Comparison of ENCODE assay signal across 30 mouse cellular contexts in genomic region chr13:93846831-93847518, GRCm38 (mm10).
A peak's percentile ranks its signal among the peaks of the same experiment; 100 is the strongest.
DNase-seq lines count a peak whose midpoint lies in the region; ATAC-seq and TF ChIP-seq lines count a peak whose summit lies in the region.
"Had no signal": no experiment of that assay in that cellular context is flagged by ENCODE, and none has a peak within 500 bp of the region (broad histone marks: within the 10 kb centered on the region; RNA-seq: fewer than 3 reads in every experiment).

No protein-coding gene starts in this region.

- no peaks in the 10 kb centered on the region for H3K27me3 ChIP-seq in lung, postnatal 0 days (replicated peaks; ENCODE audit: insufficient read depth, low read length)
- H3K27me3 ChIP-seq: embryonic facial prominence, embryonic 13.5 days; forebrain, embryonic 15.5 days; heart, embryonic 15.5 days; hindbrain, embryonic 13.5 days; midbrain, embryonic 13.5 days; neural tube, embryonic 13.5 days; Patski had no signal

- H3K4me2 ChIP-seq in lung, postnatal 0 days (replicated peaks; ENCODE audit: low read depth, low read length), result no peak overlapping the region
- H3K4me2 ChIP-seq: embryonic facial prominence, embryonic 13.5 days; forebrain, embryonic 15.5 days; heart, embryonic 15.5 days; hindbrain, embryonic 13.5 days; midbrain, embryonic 13.5 days; neural tube, embryonic 13.5 days had no signal

- H3K4me1 ChIP-seq in lung, postnatal 0 days (ENCODE audit: insufficient read depth, low read depth, low read length), result no peaks in the 10 kb centered on the region
- peaks cover 2% of the 10 kb centered on the region; the same call in 1 of the 2 replicates for H3K4me1 ChIP-seq in lung, adult 2 months (ENCODE audit: control insufficient read depth, insufficient read depth, low read length)
- H3K4me1 ChIP-seq: forebrain, embryonic 15.5 days had no signal

- no peak for TF ChIP-seq POLR2A in lung, adult 2 months (IDR thresholded peaks at IDR 0.05; ENCODE audit: borderline replicate concordance, extremely low read depth, low read depth, low read length)

- H3K27ac ChIP-seq in layer of hippocampus, adult 2 months, result 0 out of 2 replicates have a peak overlapping the region, but pooled peaks have one; percentile 1
- no peak overlapping the region for H3K27ac ChIP-seq in lung, postnatal 0 days (ENCODE audit: low read length)
- H3K27ac ChIP-seq: embryonic facial prominence, embryonic 13.5 days; forebrain, embryonic 10.5 days; forebrain, embryonic 15.5 days; heart, embryonic 10.5 days; heart, embryonic 15.5 days; hindbrain, embryonic 13.5 days; macrophage; midbrain, embryonic 13.5 days; neural tube, embryonic 13.5 days; stomach, postnatal 0 days had no signal

- H3K9ac ChIP-seq in lung, postnatal 0 days (replicated peaks; ENCODE audit: low read depth), result no peak overlapping the region
- H3K9ac ChIP-seq: embryonic facial prominence, embryonic 13.5 days; forebrain, embryonic 15.5 days; heart, embryonic 15.5 days; hindbrain, embryonic 13.5 days; midbrain, embryonic 13.5 days; neural tube, embryonic 13.5 days had no signal

- H3K36me3 ChIP-seq in lung, postnatal 0 days (ENCODE audit: insufficient read depth, low read length), result no peaks in the 10 kb centered on the region
- H3K36me3 ChIP-seq: embryonic facial prominence, embryonic 13.5 days; forebrain, embryonic 10.5 days; forebrain, embryonic 15.5 days; G1E; heart, embryonic 10.5 days; heart, embryonic 15.5 days; hindbrain, embryonic 13.5 days; midbrain, embryonic 13.5 days; neural tube, embryonic 13.5 days had no signal

- DNase-seq in frontal cortex, adult 2 months (ENCODE audit: extremely low spot score in 1 of 2, low spot score in 1 of 2), result no peak
- no peak for DNase-seq in layer of hippocampus, adult 2 months (ENCODE audit: low spot score in 2 of 2)
- no peak for DNase-seq in layer of hippocampus, postnatal 25 days (ENCODE audit: extremely low spot score in 1 of 2, low spot score in 1 of 2)
- peak; percentile 45 for DNase-seq in lung, postnatal 0 days (ENCODE audit: low spot score)
- no peak for DNase-seq in lung, adult 2 months
- no peak for DNase-seq in gastrocnemius, adult 18-20 months (ENCODE audit: low spot score)
- DNase-seq: cerebellum, adult 18-20 months; cerebellum, postnatal 10 days; gastrocnemius, postnatal 10 days; heart, postnatal 4 days; kidney, postnatal 4 days; liver; right cerebral cortex, adult 18-20 months; right cerebral cortex, postnatal 4 days; thymus, adult 18-20 months; thymus, postnatal 25 days had no signal

- 44% methylated on average over 10 of the region's 10 CpGs for WGBS in lung, postnatal 0 days
- WGBS in lung, adult 2 months, result 41% methylated on average over 10 of the region's 10 CpGs

- H3K4me3 ChIP-seq in layer of hippocampus, adult 2 months, result no peak overlapping the region
- H3K4me3 ChIP-seq in lung, postnatal 0 days (ENCODE audit: low read depth, low read length), result no peak overlapping the region
- H3K4me3 ChIP-seq in lung, adult 2 months (replicated peaks; ENCODE audit: extremely low read depth, low read depth, low read length), result no peak overlapping the region
- H3K4me3 ChIP-seq: embryonic facial prominence, embryonic 13.5 days; forebrain, embryonic 10.5 days; forebrain, embryonic 15.5 days; heart, embryonic 10.5 days; heart, embryonic 15.5 days; hindbrain, embryonic 13.5 days; midbrain, embryonic 13.5 days; neural tube, embryonic 13.5 days had no signal

- 0 out of 2 replicates have a peak, but pooled peaks have one; percentile 45 for TF ChIP-seq EP300 in lung, postnatal 0 days (IDR thresholded peaks at IDR 0.05)

- no peaks in the 10 kb centered on the region for H3K9me3 ChIP-seq in lung, postnatal 0 days (ENCODE audit: low read length)
- H3K9me3 ChIP-seq: embryonic facial prominence, embryonic 13.5 days; forebrain, embryonic 15.5 days; G1E; heart, embryonic 10.5 days; heart, embryonic 15.5 days; hindbrain, embryonic 13.5 days; midbrain, embryonic 13.5 days; neural tube, embryonic 13.5 days had no signal

- ATAC-seq in frontal cortex, adult (ENCODE audit: low TSS enrichment), result peak; percentile 58
- no peak for ATAC-seq in lung, postnatal 0 days
- ATAC-seq: forebrain, embryonic 15.5 days; intestine, postnatal 0 days; midbrain, embryonic 13.5 days had no signal

- no peak for TF ChIP-seq CTCF in layer of hippocampus, adult 2 months (conservative IDR thresholded peaks at IDR 0.05)
- TF ChIP-seq CTCF in lung, postnatal 0 days (IDR thresholded peaks at IDR 0.05), result no peak
- no peak for TF ChIP-seq CTCF in lung, adult 2 months (IDR thresholded peaks at IDR 0.05; ENCODE audit: insufficient read depth, low read length)
